Mouse (Mus musculus) heart, embryonic 11.5 days (tissue): ENCODE data around the gene Plekha6. TPM values are rescaled to one million over a fixed set of nuclear protein-coding genes. Genes with fewer than 3 reads are reported as not detected.
A peak's percentile ranks its signal among the peaks of the same experiment; 100 is the strongest.

Experiments used
- ATAC-seq: fragments of 200-750 bp; cut with Nextera tagmentation; replicated peaks from 2 replicates; pipeline ENCODE4 v1.8.0; 2017; ENCODE audit warnings: moderate library complexity; ENCODE audit not compliant: insufficient number of reproducible peaks, low FRiP score, low TSS enrichment
- H3K27ac ChIP-seq: fragments of 300-500 bp; sonication (generic); 2 replicates; pipeline ENCODE4 v1.5.1; 2014; ENCODE audit warnings: mild to moderate bottlenecking, low read depth, low read length
- H3K27me3 ChIP-seq: fragments of 300-500 bp; sonication (generic); 2 replicates; pipeline ENCODE4 v1.6.1; 2014; ENCODE audit warnings: mild to moderate bottlenecking, low read length, mixed read lengths; ENCODE audit not compliant: control insufficient read depth, insufficient read depth
- H3K36me3 ChIP-seq: fragments of 300-500 bp; sonication (generic); 2 replicates; pipeline ENCODE4 v1.6.1; 2014; ENCODE audit warnings: mild to moderate bottlenecking, low read length, moderate library complexity, mixed read lengths; ENCODE audit not compliant: control insufficient read depth, insufficient read depth
- H3K4me1 ChIP-seq: fragments of 300-500 bp; sonication (generic); 2 replicates; pipeline ENCODE4 v1.6.1; 2014; ENCODE audit warnings: low read length; ENCODE audit not compliant: control insufficient read depth, insufficient read depth
- H3K4me2 ChIP-seq: fragments of 300-500 bp; sonication (generic); 2 replicates; pipeline ENCODE4 v1.6.1; 2014; ENCODE audit warnings: mild to moderate bottlenecking, moderate library complexity
- H3K4me3 ChIP-seq: fragments of 300-500 bp; sonication (generic); 2 replicates; pipeline ENCODE4 v1.5.1; 2014; ENCODE audit warnings: low read depth, low read length
- H3K9ac ChIP-seq: fragments of 300-500 bp; sonication (generic); 2 replicates; pipeline ENCODE4 v1.6.1; 2014; ENCODE audit warnings: mild to moderate bottlenecking, low read depth, low read length, moderate library complexity
- H3K9me3 ChIP-seq: fragments of 300-500 bp; sonication (generic); replicated peaks from 2 replicates; pipeline ENCODE4 v1.6.1; 2016; ENCODE audit warnings: low read length; ENCODE audit not compliant: control insufficient read depth
- WGBS: fragments of 180-500 bp; shearing (Covaris S2); extraction: QIAGEN DNeasy Blood & Tissue Kit; methylation state at CpG from one replicate; pipeline ENCODE4 v1.1.7; 2014; ENCODE audit not compliant: insufficient replicate concordance; 5-methylcytosine and 5-hydroxymethylcytosine counted together
- polyA plus RNA-seq: library from polyadenylated mRNA; unstranded; fragments of >200 nt; fragmentation: Nextera tagmentation; extraction: Ambion mirVana; gene quantifications from 2 replicates; pipeline ENCODE4 v1.2.1, GENCODE M21; 2014

Plekha6 gene
- polyA plus RNA-seq, 1 experiment from 2014 or later: 13.6 TPM

DNA sequence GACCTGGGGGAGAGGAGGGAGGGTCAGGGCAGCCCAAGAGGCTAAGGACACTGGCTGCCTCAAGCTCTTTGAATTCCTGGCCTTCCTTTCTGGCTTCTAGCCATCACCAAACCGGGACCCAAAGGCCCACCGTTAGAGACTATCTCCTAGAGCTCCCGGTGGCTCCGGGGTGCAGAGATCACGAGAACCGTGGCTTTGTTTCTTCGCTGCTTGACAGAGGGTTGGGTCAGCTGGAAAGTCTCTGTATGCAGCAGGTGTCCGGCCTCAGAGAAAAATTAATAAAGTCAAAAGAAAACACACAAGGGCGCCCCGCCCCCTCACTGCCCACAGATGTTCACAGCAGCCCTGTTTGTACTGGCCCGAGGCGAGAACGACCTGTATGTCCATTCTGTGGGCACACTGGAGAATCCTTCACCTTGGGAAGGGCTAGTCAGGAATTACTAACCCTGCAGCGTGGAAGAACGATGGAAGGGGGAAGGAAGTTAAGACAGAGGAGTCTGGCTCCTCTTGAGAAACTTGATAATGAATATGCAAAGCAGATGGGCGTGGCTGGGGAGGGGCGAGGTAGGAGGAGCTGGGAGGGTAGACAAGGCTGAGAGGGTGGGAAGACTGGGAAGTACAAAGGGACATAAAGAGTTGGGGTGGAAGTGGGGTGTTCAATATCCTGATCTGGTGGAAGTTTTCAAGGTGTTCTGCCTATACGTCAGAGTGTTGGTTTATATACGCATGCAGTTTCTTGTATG is 4.5 kb downstream of the Plekha6 start:
- H3K4me2 ChIP-seq: peak overlapping the region; percentile 33
- ATAC-seq: no peak
- peaks cover 50% of the 10 kb centered on the region for H3K27me3 ChIP-seq
- no peaks in the 10 kb centered on the region for H3K9me3 ChIP-seq
- H3K4me1 ChIP-seq: no peaks in the 10 kb centered on the region
- no peak overlapping the region for H3K9ac ChIP-seq
- WGBS: 41% methylated on average over 19 of the region's 19 CpGs
- no peak overlapping the region for H3K27ac ChIP-seq
- no peak overlapping the region for H3K4me3 ChIP-seq
- H3K36me3 ChIP-seq: no peaks in the 10 kb centered on the region

DNA sequence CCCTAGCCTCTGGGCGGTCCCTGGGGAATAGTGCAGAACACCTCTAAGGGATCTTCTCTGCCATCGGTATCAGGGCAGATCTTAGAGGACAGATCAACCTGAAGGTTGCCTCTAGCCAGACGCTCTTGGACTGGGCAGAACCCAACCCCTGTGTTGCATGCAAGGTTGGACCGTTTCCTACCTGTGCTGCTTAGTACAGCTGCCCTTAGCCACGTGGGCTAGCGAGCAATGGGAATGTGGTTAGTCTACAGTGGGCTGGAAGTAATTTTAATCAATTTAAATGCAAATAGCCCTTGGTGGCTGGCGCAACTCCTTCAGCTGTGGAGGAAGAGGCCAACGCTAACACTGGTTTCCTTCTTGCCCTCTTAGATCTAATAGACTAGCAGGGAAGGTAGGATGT is 6.2 kb downstream of the Plekha6 start:
- H3K36me3 ChIP-seq: no peaks in the 10 kb centered on the region
- WGBS: 77% methylated on average over 8 of the region's 8 CpGs
- ATAC-seq: no peak
- no peaks in the 10 kb centered on the region for H3K9me3 ChIP-seq
- peaks cover 35% of the 10 kb centered on the region for H3K27me3 ChIP-seq
- H3K4me3 ChIP-seq: no peak overlapping the region
- H3K9ac ChIP-seq: no peak overlapping the region
- no peaks in the 10 kb centered on the region for H3K4me1 ChIP-seq
- H3K27ac ChIP-seq: no peak overlapping the region
- H3K4me2 ChIP-seq: no peak overlapping the region

DNA sequence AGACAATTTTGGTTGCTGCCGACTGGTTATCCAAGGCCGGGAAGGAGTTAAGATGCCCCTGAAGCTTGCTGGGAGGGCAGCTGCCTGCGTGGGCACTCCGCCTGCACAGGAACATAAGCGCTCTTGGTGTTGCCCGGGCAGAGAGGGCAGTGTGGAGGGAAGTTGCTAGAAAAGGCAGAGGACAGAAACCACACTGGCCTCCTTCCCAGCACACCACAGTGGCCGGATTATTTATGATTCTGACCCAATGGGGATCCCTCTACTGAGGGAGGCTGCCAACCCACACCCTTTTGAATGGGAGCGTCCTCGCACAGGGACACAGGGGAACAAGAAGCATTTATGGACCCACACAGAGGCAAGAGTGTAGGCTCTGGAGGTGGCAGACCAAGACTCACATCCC is 7.3 kb downstream of the Plekha6 start:
- no peak overlapping the region for H3K4me2 ChIP-seq
- WGBS: 87% methylated on average over 9 of the region's 9 CpGs
- ATAC-seq: no peak
- peaks cover 30% of the 10 kb centered on the region for H3K27me3 ChIP-seq
- no peaks in the 10 kb centered on the region for H3K9me3 ChIP-seq
- no peak overlapping the region for H3K27ac ChIP-seq
- no peaks in the 10 kb centered on the region for H3K36me3 ChIP-seq
- no peak overlapping the region for H3K9ac ChIP-seq
- no peaks in the 10 kb centered on the region for H3K4me1 ChIP-seq
- H3K4me3 ChIP-seq: no peak overlapping the region

DNA sequence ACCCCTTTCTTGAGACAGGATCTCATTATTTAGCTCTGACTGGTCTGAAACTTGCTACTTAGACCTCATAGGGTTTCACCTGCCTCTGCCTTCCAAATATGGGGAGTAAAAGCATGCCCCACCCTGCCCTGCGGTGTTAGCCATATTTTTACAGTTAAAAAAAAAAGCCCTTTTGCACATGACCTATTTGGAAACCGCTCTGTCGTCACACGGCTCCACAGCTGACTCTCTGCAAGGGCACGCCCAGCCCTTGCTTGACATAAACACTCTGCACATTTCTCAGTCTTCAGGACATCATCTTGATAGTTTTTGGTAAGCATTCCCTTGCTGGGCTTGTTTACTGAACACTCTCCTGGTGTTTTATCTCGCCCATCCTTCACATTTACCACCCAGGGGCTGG is 11.1 kb downstream of the Plekha6 start:
- WGBS: 58% methylated on average over 6 of the region's 6 CpGs
- Histone ChIP-seq H3K4me1 (no peaks in the 10 kb centered on the region), H3K36me3 (no peaks in the 10 kb centered on the region), H3K27me3 (peaks cover 8% of the 10 kb centered on the region), H3K27ac (no peak overlapping the region), H3K4me2 (no peak overlapping the region), H3K9me3 (no peaks in the 10 kb centered on the region), H3K9ac (no peak overlapping the region), H3K4me3 (no peak overlapping the region)
- no peak for ATAC-seq

DNA sequence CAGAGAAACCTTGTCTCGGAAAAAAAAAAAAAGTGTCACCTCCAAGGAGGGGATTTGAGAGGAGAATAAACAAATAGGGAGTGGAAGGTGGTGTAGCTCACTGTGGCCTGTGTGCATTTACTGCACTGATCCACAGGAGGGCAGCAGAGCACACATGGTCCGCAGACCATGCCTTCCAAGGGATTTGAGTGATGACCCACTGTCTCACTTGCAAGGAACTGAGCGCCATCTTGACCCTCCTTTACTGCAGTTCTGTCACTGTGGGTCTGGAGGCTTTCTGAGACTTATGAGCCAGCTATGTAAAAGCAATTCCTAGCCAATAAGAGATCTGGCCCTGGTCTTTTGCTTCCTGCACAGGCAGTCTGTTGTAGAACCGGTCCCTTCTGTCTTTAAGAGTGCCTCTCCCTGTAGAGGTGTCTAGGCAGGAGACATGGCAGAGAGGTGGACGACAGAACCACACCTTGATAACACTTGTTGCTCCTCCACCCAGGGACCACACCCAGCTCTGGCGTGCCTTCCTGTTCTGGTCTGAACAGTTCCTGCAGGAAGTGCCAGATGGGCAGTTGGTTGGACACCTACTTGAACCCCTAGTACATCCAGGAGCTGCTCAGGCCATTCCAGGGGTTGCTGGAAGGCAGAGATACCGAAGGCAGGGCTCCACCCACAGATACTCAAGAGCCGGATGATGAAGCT is 13.6 kb downstream of the Plekha6 start:
- H3K27me3 ChIP-seq: peaks cover 14% of the 10 kb centered on the region
- no peaks in the 10 kb centered on the region for H3K36me3 ChIP-seq
- no peak overlapping the region for H3K4me3 ChIP-seq
- H3K4me1 ChIP-seq: peaks cover 4% of the 10 kb centered on the region; the same call in 1 of the 2 replicates
- no peak overlapping the region for H3K27ac ChIP-seq
- no peak overlapping the region for H3K4me2 ChIP-seq
- H3K9me3 ChIP-seq: no peaks in the 10 kb centered on the region
- WGBS: 46% methylated on average over 8 of the region's 8 CpGs
- no peak for ATAC-seq
- no peak overlapping the region for H3K9ac ChIP-seq

DNA sequence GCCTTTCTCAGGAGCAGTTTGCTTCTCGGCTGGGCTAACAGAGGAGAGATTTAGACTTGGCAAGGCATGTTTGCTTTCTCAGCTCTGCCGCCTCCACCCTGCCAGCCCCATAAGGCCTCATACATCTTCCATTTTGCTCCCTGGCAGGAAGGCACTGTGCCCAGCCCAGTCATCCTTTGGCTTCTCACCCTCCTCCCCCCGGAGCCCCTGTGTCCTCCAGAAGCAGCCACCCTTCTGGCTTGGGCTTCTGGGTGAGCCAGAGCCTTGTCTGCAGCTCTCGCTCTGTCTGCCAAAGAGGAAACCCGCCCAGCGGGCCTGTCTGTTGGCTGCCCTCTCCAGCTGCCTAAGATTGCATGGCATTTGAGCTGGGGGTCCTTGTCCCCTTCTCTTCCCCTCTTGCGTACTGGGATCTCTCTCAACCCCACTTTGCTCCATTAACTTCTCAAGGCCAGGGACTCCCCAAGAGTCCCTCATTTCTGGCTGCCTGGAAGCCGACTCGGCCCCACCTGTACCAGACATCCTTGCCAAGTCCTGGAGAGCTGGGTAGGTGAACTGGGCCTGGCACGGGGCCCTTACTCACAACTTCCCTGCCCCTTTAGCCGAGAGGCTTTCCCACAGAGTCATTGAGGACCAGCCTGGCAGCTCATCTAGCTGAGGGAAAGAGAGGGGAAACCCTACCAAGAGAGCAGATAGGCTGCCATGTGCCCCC is 14.9 kb downstream of the Plekha6 start:
- no peak overlapping the region for H3K9ac ChIP-seq
- peaks cover 20% of the 10 kb centered on the region for H3K27me3 ChIP-seq
- 77% methylated on average over 11 of the region's 11 CpGs for WGBS
- no peak overlapping the region for H3K27ac ChIP-seq
- no peak for ATAC-seq
- H3K4me3 ChIP-seq: no peak overlapping the region
- no peak overlapping the region for H3K4me2 ChIP-seq
- peaks cover 11% of the 10 kb centered on the region for H3K4me1 ChIP-seq
- H3K36me3 ChIP-seq: no peaks in the 10 kb centered on the region
- no peaks in the 10 kb centered on the region for H3K9me3 ChIP-seq

DNA sequence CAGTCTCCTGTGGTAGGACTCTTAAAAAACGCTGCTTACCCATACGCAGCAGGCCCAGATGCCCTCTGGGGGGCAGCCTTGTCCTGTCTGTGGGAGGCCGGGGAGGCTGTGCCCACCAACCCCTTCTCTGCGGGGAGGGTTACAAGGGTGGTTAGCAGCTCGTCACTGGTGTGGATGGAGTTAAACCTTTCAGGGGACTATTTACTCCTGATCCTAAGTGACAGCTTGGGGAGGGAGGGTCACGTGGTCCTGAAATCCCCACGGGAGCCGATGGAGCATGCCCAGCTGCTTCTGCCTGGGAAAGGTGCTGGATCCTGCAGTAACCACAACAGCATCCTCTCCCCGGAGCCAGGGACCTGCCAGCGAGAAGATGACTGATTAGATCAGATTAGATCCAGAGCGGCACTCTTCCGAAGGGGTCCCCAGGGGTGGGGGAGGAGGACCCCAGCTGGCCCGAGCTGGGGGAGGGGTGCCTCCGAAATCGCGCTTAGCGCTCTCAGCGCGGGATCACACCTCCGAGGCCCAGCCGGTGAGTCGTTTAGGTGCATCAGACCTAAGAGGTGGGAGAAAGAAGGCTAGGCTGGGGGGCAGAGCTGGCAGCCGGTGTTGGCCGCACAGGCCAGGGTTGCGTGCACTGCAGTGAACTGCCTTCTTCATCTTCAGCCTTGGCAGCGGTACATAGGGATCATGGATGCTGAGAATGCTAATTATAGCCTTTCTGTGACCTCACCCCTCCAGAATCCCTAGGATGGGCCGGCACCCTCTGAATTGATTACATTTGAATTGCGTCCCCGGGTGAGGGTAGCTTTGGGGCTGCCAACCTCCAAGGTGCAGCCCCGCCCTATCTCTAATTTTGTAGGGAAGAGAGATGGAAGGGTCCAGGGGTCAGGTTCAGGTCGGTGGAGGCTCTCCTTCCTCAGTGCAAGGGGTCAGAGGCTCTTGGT is 17.3 kb downstream of the Plekha6 start:
- peak overlapping the region; percentile 54 for H3K4me3 ChIP-seq
- WGBS: under 1% methylated on average over 31 of the region's 31 CpGs
- H3K27ac ChIP-seq: no peak overlapping the region; the same call in 1 of the 2 replicates
- H3K4me2 ChIP-seq: peak overlapping the region; percentile 93
- peaks cover 20% of the 10 kb centered on the region for H3K27me3 ChIP-seq
- peaks cover 11% of the 10 kb centered on the region for H3K4me1 ChIP-seq
- H3K9me3 ChIP-seq: no peaks in the 10 kb centered on the region
- H3K36me3 ChIP-seq: no peaks in the 10 kb centered on the region
- peak overlapping the region; percentile 61 for H3K9ac ChIP-seq
- peak; percentile 69 for ATAC-seq
